ENCODE assay signal across 19 mouse cellular contexts in the genomic region with DNA sequence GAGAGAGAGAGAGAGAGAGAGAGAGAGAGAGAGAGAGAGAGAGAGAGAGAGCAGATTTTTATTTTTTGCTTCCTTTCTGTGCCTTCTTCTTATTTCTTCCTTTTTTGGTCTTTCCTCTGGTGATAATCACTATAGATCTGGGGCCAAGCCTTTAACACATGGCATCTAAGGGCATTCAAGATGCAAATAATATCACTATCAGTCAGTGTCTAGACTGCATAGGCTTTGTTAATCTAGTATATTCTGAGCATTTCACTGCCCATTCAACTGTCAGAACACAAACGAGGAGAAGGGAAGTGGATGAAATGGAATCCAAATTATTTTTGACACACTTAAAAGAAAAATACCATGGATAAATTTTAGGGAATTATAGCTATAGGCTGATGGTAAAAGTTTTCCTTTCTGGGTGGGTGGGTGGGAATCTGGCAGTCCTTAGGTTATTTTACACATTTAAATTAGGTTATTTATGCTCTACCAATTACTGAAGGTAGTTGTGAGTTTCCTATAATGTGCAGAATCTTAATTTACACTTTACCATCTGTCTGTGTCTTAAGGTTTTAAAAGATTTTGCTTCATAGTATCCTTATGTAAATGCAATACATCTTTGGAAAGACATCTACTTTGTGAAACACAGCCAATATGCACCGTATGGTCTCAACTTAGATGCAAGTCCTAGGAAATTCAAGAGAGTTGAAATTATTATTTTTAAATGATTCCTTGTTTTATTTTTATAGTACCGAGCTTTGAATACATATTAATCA.
"Had no signal": no experiment of that assay in that cellular context is flagged by ENCODE, and none has a peak within 500 bp of the region (broad histone marks: within the 10 kb centered on the region; RNA-seq: fewer than 3 reads in every experiment).

No protein-coding gene starts in this region.

- H3K9ac ChIP-seq: liver, embryonic 13.5 days; neural tube, embryonic 12.5 days; neural tube, embryonic 15.5 days; stomach, embryonic 15.5 days had no signal

- H3K9me3 ChIP-seq: liver, embryonic 13.5 days; neural tube, embryonic 12.5 days; neural tube, embryonic 15.5 days; stomach, embryonic 15.5 days had no signal

- H3K4me1 ChIP-seq: liver, embryonic 13.5 days; neural tube, embryonic 12.5 days; neural tube, embryonic 15.5 days; stomach, embryonic 15.5 days had no signal

- H3K27ac ChIP-seq: layer of hippocampus, adult 2 months; left cerebral cortex, adult 2 months; liver, embryonic 13.5 days; neural tube, embryonic 12.5 days; neural tube, embryonic 15.5 days; stomach, embryonic 15.5 days had no signal

- H3K4me2 ChIP-seq: liver, embryonic 13.5 days; midbrain, embryonic 11.5 days; neural tube, embryonic 12.5 days; neural tube, embryonic 15.5 days; stomach, embryonic 15.5 days had no signal

- H3K4me3 ChIP-seq: layer of hippocampus, adult 2 months; left cerebral cortex, adult 2 months; liver, embryonic 13.5 days; neural tube, embryonic 12.5 days; neural tube, embryonic 15.5 days; stomach, embryonic 15.5 days had no signal

- H3K27me3 ChIP-seq: liver, embryonic 13.5 days; neural tube, embryonic 12.5 days; neural tube, embryonic 15.5 days; stomach, embryonic 15.5 days had no signal

- DNase-seq: kidney, adult 9 months; kidney, postnatal 14 days; kidney, postnatal 4 days; layer of hippocampus, adult 9-11 months; liver, embryonic 13.5 days; lung, adult 2 months; lung, postnatal 14 days; lung, postnatal 4 days; midbrain, embryonic 14.5 days; right cerebral cortex, postnatal 25 days; spleen, adult 18-20 months; thymus, adult 18-20 months; thymus, postnatal 36 days had no signal

- H3K36me3 ChIP-seq: liver, embryonic 13.5 days; neural tube, embryonic 12.5 days; neural tube, embryonic 15.5 days; stomach, embryonic 15.5 days had no signal
